Mouse (Mus musculus) adrenal gland (tissue): ENCODE results near the gene Pkd1.

Experiments used
- intact Hi-C: fragments of 180-260 bp; cut with DNase I; formaldehyde crosslinking; loops from one replicate; pipeline ENCODE4 v1.15.1; 2025

Gene Pkd1

GRCm38 (mm10) chr17:24563638-24564037 is 14.0 kb downstream of the Pkd1 start:
- intact Hi-C loops = no loop called here

- intact Hi-C loops = no loop called here
Measured at GRCm38 (mm10) chr17:24564422-24564821, 14.8 kb downstream of the Pkd1 start.

DNA sequence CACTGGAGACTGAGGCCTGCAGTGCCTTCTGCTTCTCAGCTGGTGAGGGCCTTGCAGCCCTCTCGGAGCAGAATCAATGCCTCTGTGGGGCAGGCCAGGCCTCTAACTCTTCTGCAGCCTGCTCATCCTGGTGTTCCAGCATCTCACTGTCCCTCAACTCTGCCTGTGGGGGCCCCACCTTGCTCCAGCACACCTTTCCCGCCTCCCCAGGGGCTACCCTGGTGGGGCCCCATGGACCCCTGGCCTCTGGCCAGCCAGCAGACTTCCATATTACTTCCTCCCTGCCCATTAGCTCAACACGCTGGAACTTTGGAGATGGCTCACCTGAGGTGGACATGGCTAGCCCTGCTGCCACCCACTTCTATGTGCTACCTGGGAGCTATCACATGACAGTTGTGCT is 15.5 kb downstream of the Pkd1 start:
- intact Hi-C loops = no loop called here

DNA sequence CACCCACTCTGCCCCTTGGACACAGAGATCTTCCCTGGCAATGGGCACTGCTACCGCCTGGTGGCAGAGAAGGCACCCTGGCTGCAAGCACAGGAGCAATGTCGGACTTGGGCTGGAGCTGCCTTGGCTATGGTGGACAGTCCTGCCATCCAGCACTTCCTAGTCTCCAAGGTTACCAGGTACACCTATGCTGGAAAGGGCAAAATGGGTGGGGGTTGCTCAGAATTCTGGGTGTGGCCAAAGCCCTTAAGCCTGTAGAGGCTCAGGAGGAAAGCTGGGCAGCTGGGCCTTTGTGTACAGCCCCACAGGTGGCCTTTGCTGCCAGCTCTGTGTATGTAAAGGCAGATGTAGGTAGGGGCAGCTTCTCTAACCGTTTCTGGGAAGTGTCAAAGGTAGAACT is 16.2 kb downstream of the Pkd1 start:
- intact Hi-C loops = no loop called here

- intact Hi-C loops = no loop called here
Measured at GRCm38 (mm10) chr17:24567034-24567779, 17.6 kb downstream of the Pkd1 start.

- intact Hi-C loops = no loop called here
Measured at GRCm38 (mm10) chr17:24569837-24570236, 20.2 kb downstream of the Pkd1 start.

DNA sequence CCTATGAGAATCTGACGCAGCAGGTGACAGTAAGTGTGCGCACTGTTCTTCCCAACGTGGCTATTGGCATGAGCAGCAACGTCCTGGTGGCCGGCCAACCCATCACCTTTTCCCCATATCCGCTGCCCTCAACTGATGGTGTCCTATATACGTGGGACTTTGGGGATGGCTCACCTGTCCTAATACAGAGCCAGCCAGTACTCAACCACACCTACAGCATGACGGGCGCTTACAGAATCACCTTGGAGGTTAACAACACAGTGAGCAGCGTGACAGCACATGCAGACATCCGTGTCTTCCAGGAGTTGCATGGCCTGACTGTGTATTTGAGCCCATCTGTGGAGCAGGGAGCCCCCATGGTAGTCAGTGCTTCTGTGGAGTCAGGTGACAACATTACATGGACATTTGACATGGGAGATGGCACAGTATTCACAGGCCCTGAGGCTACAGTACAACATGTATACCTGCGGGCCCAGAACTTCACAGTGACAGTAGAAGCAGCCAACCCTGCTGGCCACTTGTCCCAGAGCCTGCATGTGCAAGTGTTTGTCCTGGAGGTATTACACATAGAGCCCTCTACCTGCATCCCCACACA is 23.1 kb downstream of the Pkd1 start:
- intact Hi-C loops = no loop called here

DNA sequence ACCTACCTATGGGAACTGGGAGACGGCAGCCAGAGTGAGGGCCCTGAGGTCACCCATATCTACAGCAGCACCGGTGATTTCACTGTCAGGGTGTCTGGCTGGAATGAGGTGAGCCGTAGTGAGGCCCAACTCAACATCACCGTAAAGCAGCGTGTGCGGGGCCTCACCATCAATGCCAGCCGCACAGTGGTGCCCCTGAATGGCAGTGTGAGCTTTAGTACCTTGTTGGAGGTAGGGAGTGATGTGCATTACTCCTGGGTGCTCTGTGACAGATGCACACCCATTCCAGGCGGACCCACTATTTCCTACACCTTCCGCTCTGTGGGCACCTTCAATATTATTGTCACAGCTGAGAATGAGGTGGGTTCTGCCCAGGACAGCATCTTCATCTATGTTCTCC is 24.2 kb downstream of the Pkd1 start:
- intact Hi-C loops = no loop called here

GRCm38 (mm10) chr17:24579532-24579931 is 29.9 kb downstream of the Pkd1 start:
- intact Hi-C loops = no loop called here

- intact Hi-C loops = no loop called here
Measured at GRCm38 (mm10) chr17:24580287-24580686, 30.7 kb downstream of the Pkd1 start.

- intact Hi-C loops = no loop called here
Measured at GRCm38 (mm10) chr17:24583599-24584460, 34.2 kb downstream of the Pkd1 start.

GRCm38 (mm10) chr17:24584520-24584919 is 34.9 kb downstream of the Pkd1 start:
- intact Hi-C loops = no loop called here

DNA sequence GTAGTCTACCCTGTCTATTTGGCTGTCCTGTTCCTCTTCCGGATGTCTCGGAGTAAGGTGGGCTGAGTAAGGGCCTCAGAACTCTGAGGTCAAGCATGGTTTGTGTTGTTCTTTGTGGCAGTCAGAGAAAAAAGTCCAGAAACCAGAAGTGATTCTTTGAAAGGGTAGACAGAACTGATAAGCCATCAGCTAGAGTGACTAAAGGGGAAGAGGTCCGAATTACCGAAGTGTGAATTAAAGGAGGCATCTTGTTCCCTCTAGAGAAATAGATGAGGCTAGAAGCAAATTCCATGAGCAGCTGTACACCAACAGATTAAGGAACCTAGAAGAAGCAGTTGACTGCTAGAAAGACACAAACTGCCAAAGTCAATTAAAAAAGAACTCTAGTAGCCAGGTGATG is 36.9 kb downstream of the Pkd1 start:
- intact Hi-C loops = no loop called here

GRCm38 (mm10) chr17:24590943-24591342 is 41.3 kb downstream of the Pkd1 start:
- intact Hi-C loops = no loop called here

DNA sequence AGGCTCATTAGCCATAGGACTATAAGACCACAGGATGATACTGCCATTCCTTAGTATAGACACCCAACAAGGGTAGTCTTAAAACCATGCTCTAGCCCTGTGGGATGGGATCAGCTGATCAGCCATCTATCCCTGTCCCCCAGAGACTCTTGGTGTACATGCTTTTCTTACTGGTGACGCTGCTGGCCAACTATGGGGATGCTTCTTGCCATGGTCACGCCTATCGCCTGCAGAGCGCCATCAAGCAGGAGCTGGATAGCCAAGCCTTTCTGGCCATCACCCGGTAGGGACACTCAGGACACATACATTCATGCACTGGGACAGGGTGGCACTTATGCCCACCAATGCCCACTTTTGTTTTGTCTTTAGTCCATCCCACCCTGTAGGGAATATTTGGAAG is 42.1 kb downstream of the Pkd1 start:
- intact Hi-C loops = no loop called here

DNA sequence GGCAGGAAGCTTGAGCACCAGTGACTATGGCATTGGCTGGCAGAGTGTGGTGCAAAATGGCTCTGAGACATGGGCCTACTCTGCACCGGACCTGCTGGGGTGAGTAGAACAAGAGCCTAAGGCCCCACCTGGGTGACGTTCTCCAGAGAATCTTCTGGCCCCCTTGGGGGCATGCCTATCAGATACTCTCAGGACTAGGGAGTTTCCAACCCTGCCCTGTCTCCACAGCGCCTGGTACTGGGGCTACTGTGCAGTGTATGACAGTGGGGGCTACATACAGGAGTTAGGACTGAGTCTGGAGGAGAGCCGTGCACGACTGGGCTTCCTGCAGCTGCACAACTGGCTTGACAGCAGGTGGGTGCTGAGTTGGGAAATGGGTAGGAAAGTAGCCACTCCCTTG is 43.6 kb downstream of the Pkd1 start:
- intact Hi-C loops = no loop called here

- intact Hi-C loops = no loop called here
Measured at GRCm38 (mm10) chr17:24593992-24594890, 44.6 kb downstream of the Pkd1 start.

GRCm38 (mm10) chr17:24595126-24596072 is 45.8 kb downstream of the Pkd1 start:
- intact Hi-C loops = no loop called here

GRCm38 (mm10) chr17:24596073-24596466 is 46.4 kb downstream of the Pkd1 start:
- intact Hi-C loops = no loop called here
